Mouse (Mus musculus) spleen, adult 2 months (tissue): Measurements from ENCODE around the gene Tex38.

ENCODE experiments used
- CTCF ChIP-seq: fragments of 200-500 bp; IDR thresholded peaks from 2 replicates; pipeline ENCODE4 v1.5.1; 2011; ENCODE audit warnings: mild to moderate bottlenecking, inconsistent platforms; ENCODE audit not compliant: insufficient read depth, insufficient read length, insufficient replicate concordance; ENCODE audit errors: extremely low read depth
- POLR2A ChIP-seq: fragments of 200-500 bp; IDR thresholded peaks from 2 replicates; pipeline ENCODE4 v1.6.1; 2011; ENCODE audit warnings: low read depth, low read length, inconsistent platforms

GRCm38 (mm10) chr4:115785511-115786034 is 4.8 kb upstream of the Tex38 start:
- TF ChIP-seq CTCF, result no peak
- no peak for TF ChIP-seq POLR2A
